Mouse (Mus musculus) neural tube, embryonic 13.5 days (tissue): ENCODE results near the gene Dlx2. TPM values are rescaled to one million over a fixed set of nuclear protein-coding genes. Genes with fewer than 3 reads are reported as not detected.

Experiments used
- ATAC-seq: fragments of 200-750 bp; cut with Nextera tagmentation; 2 replicates; pipeline ENCODE4 v1.8.0; 2017; ENCODE audit warnings: low read depth, mild to moderate bottlenecking, moderate TSS enrichment, moderate library complexity
- H3K27ac ChIP-seq: fragments of 300-500 bp; sonication (generic); replicated peaks from 2 replicates; pipeline ENCODE4 v1.5.1; 2015; ENCODE audit warnings: moderate library complexity, mild to moderate bottlenecking, inconsistent platforms
- H3K27me3 ChIP-seq: fragments of 300-500 bp; sonication (generic); 2 replicates; pipeline ENCODE4 v1.6.1; 2015; ENCODE audit warnings: mild to moderate bottlenecking, inconsistent platforms
- H3K36me3 ChIP-seq: fragments of 300-500 bp; sonication (generic); 2 replicates; pipeline ENCODE4 v1.6.1; 2015; ENCODE audit warnings: mild to moderate bottlenecking, inconsistent platforms
- H3K4me1 ChIP-seq: fragments of 300-500 bp; sonication (generic); replicated peaks from 2 replicates; pipeline ENCODE4 v1.6.1; 2015; ENCODE audit warnings: inconsistent platforms
- H3K4me2 ChIP-seq: fragments of 300-500 bp; sonication (generic); 2 replicates; pipeline ENCODE4 v1.6.1; 2015; ENCODE audit warnings: inconsistent platforms, mild to moderate bottlenecking, moderate library complexity
- H3K4me3 ChIP-seq: fragments of 300-500 bp; sonication (generic); 2 replicates; pipeline ENCODE4 v1.5.1; 2015; ENCODE audit warnings: mild to moderate bottlenecking, inconsistent platforms
- H3K9ac ChIP-seq: fragments of 300-500 bp; sonication (generic); 2 replicates; pipeline ENCODE4 v1.6.1; 2015; ENCODE audit warnings: moderate library complexity, mild to moderate bottlenecking, inconsistent platforms
- H3K9me3 ChIP-seq: fragments of 300-500 bp; sonication (generic); 2 replicates; pipeline ENCODE4 v1.6.1; 2016; ENCODE audit warnings: inconsistent platforms
- WGBS: fragments of 180-500 bp; shearing (Covaris S2); methylation state at CpG from one replicate; pipeline ENCODE4 v1.1.7; 2015; 5-methylcytosine and 5-hydroxymethylcytosine counted together
- polyA plus RNA-seq: library from polyadenylated mRNA; unstranded; fragments of >200 nt; fragmentation: Nextera tagmentation; extraction: Ambion mirVana; gene quantifications from 2 replicates; pipeline ENCODE4 v1.2.1, GENCODE M21; 2015

Dlx2 gene
- 0.22 and 0.73 TPM in 2 replicates for polyA plus RNA-seq

GRCm38 (mm10) chr2:71546640-71547071, at the start of gene Dlx2:
Dlx2 (minus strand) TSS chr2:71546754.
- no peaks in the 10 kb centered on the region for H3K9me3 ChIP-seq
- ATAC-seq, result peak; percentile 66
- peaks cover 91% of the 10 kb centered on the region for H3K27me3 ChIP-seq
- H3K4me3 ChIP-seq, result peak within 1 kb of the TSS; percentile 46
- no peaks in the 10 kb centered on the region for H3K36me3 ChIP-seq
- H3K4me1 ChIP-seq, result peaks cover 31% of the 10 kb centered on the region
- peak within 1 kb of the TSS; percentile 92 for H3K4me2 ChIP-seq
- no peak within 1 kb of the TSS for H3K27ac ChIP-seq
- under 1% methylated on average over 36 of the region's 37 CpGs for WGBS
- peak within 1 kb of the TSS; percentile 60; the same call in 1 of the 2 replicates for H3K9ac ChIP-seq

DNA sequence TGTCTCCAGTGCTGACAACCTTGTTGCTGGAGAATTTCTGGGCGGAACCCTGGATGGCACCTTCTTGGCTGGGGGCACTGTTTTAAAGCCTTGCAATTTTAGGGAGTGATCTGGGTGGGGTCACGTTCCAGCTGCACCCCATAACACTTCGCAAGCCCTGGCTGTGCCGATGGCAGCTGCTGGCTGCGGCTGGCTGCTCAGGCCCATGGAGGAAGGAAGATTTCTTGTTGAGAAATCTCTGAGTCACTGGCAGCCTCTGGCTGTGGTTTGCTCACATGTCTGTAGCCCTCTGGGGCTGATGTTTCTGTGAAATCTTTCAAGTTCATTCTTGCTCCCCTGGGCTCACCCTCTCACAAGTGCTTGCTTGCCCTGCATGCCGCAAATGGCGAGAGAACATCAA, 47.9 kb upstream of the Dlx2 start:
- WGBS, result 57% methylated on average over 7 of the region's 7 CpGs
- Histone ChIP-seq H3K27ac (0 out of 2 replicates have a peak overlapping the region, but pooled peaks have one; percentile 18), H3K27me3 (peaks cover 14% of the 10 kb centered on the region), H3K4me3 (no peak overlapping the region), H3K4me2 (no peak overlapping the region), H3K4me1 (peaks cover 13% of the 10 kb centered on the region), H3K9me3 (no peaks in the 10 kb centered on the region), H3K9ac (peak overlapping the region; percentile 1; the same call in 1 of the 2 replicates), H3K36me3 (no peaks in the 10 kb centered on the region)
- ATAC-seq, result no peak

GRCm38 (mm10) chr2:71589114-71589513, 42.6 kb upstream of the Dlx2 start:
- H3K4me1 ChIP-seq, result no peaks in the 10 kb centered on the region
- no peak overlapping the region for H3K4me3 ChIP-seq
- no peak overlapping the region for H3K4me2 ChIP-seq
- 89% methylated on average over 9 of the region's 9 CpGs for WGBS
- no peaks in the 10 kb centered on the region for H3K36me3 ChIP-seq
- no peak for ATAC-seq
- no peak overlapping the region for H3K9ac ChIP-seq
- no peaks in the 10 kb centered on the region for H3K9me3 ChIP-seq
- no peak overlapping the region for H3K27ac ChIP-seq
- no peaks in the 10 kb centered on the region for H3K27me3 ChIP-seq

GRCm38 (mm10) chr2:71581488-71581887, 34.9 kb upstream of the Dlx2 start:
- Histone ChIP-seq H3K27ac (no peak overlapping the region), H3K27me3 (0 out of 2 replicates have a peak, but pooled peaks cover 2% of the 10 kb centered on the region), H3K4me1 (no peaks in the 10 kb centered on the region), H3K4me2 (peak overlapping the region; percentile 71), H3K9ac (peak overlapping the region; percentile 71; the same call in 1 of the 2 replicates), H3K9me3 (no peaks in the 10 kb centered on the region), H3K36me3 (no peaks in the 10 kb centered on the region), H3K4me3 (peak overlapping the region; percentile 48)
- no peak for ATAC-seq
- WGBS, result 60% methylated on average over 5 of the region's 5 CpGs

GRCm38 (mm10) chr2:71580632-71581466, 34.3 kb upstream of the Dlx2 start:
- 0 out of 2 replicates have a peak, but pooled peaks cover 2% of the 10 kb centered on the region for H3K27me3 ChIP-seq
- peak; percentile 88 for ATAC-seq
- H3K9ac ChIP-seq, result peak overlapping the region; percentile 71
- H3K9me3 ChIP-seq, result no peaks in the 10 kb centered on the region
- H3K27ac ChIP-seq, result no peak overlapping the region
- H3K4me2 ChIP-seq, result peak overlapping the region; percentile 71
- WGBS, result 11% methylated on average over 50 of the region's 50 CpGs
- H3K4me3 ChIP-seq, result peak overlapping the region; percentile 48
- no peaks in the 10 kb centered on the region for H3K4me1 ChIP-seq
- no peaks in the 10 kb centered on the region for H3K36me3 ChIP-seq

- no peak for ATAC-seq
- 91% methylated on average over 2 of the region's 2 CpGs for WGBS
- no peak overlapping the region for H3K4me2 ChIP-seq
- H3K27ac ChIP-seq, result no peak overlapping the region
- H3K4me1 ChIP-seq, result no peaks in the 10 kb centered on the region
- H3K4me3 ChIP-seq, result no peak overlapping the region
- H3K9me3 ChIP-seq, result no peaks in the 10 kb centered on the region
- no peaks in the 10 kb centered on the region for H3K36me3 ChIP-seq
- 0 out of 2 replicates have a peak, but pooled peaks cover 2% of the 10 kb centered on the region for H3K27me3 ChIP-seq
- no peak overlapping the region for H3K9ac ChIP-seq
Measured at GRCm38 (mm10) chr2:71577059-71577458, 30.5 kb upstream of the Dlx2 start.

GRCm38 (mm10) chr2:71573736-71574135, 27.2 kb upstream of the Dlx2 start:
- Histone ChIP-seq H3K27me3 (no peaks in the 10 kb centered on the region), H3K4me2 (no peak overlapping the region), H3K4me1 (no peaks in the 10 kb centered on the region), H3K9me3 (no peaks in the 10 kb centered on the region), H3K9ac (no peak overlapping the region), H3K36me3 (no peaks in the 10 kb centered on the region), H3K4me3 (no peak overlapping the region), H3K27ac (no peak overlapping the region)
- ATAC-seq, result no peak
- WGBS, result 66% methylated on average over 4 of the region's 4 CpGs

DNA sequence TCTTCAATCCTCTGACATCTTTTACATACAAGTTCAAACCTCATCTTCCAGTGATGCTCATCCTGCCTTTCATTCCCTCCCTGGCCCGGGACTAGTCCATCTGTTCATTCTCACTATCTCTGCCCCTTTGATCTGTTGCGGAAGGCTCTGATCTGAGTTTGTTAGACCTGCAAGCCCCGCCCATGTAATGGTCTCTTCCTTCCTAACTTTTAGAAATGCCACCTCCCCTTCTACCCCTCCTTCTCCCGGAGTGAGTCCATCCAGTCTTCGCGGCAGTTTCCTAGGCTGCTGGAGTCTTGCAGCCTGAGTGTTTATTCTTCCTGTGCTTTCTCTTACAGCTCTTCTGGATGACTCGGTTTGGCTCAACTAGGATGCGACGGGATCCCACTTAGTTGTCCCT, 19.9 kb upstream of the Dlx2 start:
- no peak overlapping the region for H3K27ac ChIP-seq
- no peak overlapping the region for H3K4me3 ChIP-seq
- H3K27me3 ChIP-seq, result no peaks in the 10 kb centered on the region
- no peaks in the 10 kb centered on the region for H3K36me3 ChIP-seq
- H3K9me3 ChIP-seq, result no peaks in the 10 kb centered on the region
- 82% methylated on average over 9 of the region's 9 CpGs for WGBS
- no peak for ATAC-seq
- no peaks in the 10 kb centered on the region for H3K4me1 ChIP-seq
- H3K9ac ChIP-seq, result no peak overlapping the region
- no peak overlapping the region for H3K4me2 ChIP-seq

GRCm38 (mm10) chr2:71556071-71556470, 9.5 kb upstream of the Dlx2 start:
- Histone ChIP-seq H3K9ac (no peak overlapping the region), H3K36me3 (no peaks in the 10 kb centered on the region), H3K4me1 (peaks cover 3% of the 10 kb centered on the region; the same call in 1 of the 2 replicates), H3K27me3 (peaks cover 34% of the 10 kb centered on the region), H3K9me3 (no peaks in the 10 kb centered on the region), H3K4me3 (no peak overlapping the region), H3K27ac (no peak overlapping the region), H3K4me2 (no peak overlapping the region)
- no peak for ATAC-seq
- 64% methylated on average over 5 of the region's 5 CpGs for WGBS

DNA sequence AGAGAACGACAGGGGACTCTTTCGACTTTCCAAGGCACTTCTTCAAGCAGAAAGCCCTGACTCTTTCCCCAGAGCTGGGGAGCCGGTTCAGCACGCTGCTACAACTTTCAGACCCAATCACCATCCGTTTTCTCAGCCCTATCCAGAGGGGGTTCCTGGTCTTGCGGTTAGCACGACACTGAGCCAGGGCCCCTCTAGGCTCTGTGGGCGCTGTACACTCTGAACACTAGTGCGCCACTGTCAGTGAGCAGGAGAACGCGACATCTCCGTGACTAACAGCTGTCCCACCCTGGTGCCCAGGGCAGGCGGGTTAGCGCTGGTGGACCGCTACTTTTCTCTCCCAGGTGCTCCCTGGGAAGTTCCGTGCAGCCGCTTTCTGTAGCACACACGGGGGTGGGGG, 5.2 kb upstream of the Dlx2 start:
- peaks cover 6% of the 10 kb centered on the region for H3K4me1 ChIP-seq
- H3K9me3 ChIP-seq, result no peaks in the 10 kb centered on the region
- H3K9ac ChIP-seq, result no peak overlapping the region
- WGBS, result 1% methylated on average over 18 of the region's 18 CpGs
- ATAC-seq, result no peak
- H3K27ac ChIP-seq, result no peak overlapping the region
- peak overlapping the region; percentile 20; the same call in 1 of the 2 replicates for H3K4me2 ChIP-seq
- H3K4me3 ChIP-seq, result no peak overlapping the region
- peaks cover 70% of the 10 kb centered on the region for H3K27me3 ChIP-seq
- H3K36me3 ChIP-seq, result no peaks in the 10 kb centered on the region

DNA sequence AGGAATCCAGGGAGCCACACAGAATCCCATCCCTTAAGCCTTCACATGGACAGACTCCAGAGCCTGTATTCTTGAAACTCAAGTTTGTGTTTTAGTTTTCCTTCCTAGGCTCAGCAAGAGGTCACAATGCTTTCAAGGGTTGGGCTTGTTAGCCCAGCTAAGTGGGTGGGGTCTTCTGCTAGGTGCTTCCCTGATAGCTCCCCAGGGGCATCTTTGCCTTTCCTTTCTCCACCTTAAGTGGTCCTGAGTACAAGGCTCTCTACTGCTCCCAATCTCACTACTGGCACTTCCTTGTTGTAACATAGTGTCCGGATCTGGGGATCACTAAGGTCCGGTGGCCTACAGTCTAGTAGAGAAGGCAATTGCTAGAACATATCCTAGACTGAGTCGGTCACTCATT, 3.8 kb upstream of the Dlx2 start:
- H3K9ac ChIP-seq, result no peak overlapping the region
- H3K4me1 ChIP-seq, result peaks cover 20% of the 10 kb centered on the region
- no peaks in the 10 kb centered on the region for H3K36me3 ChIP-seq
- ATAC-seq, result no peak
- 21% methylated on average over 3 of the region's 3 CpGs for WGBS
- H3K4me2 ChIP-seq, result no peak overlapping the region
- H3K4me3 ChIP-seq, result no peak overlapping the region
- H3K27me3 ChIP-seq, result peaks cover 84% of the 10 kb centered on the region
- no peaks in the 10 kb centered on the region for H3K9me3 ChIP-seq
- no peak overlapping the region for H3K27ac ChIP-seq

- H3K27ac ChIP-seq, result no peak overlapping the region
- H3K4me1 ChIP-seq, result peaks cover 32% of the 10 kb centered on the region
- H3K9ac ChIP-seq, result no peak overlapping the region
- no peak for ATAC-seq
- H3K4me2 ChIP-seq, result no peak overlapping the region
- no peaks in the 10 kb centered on the region for H3K9me3 ChIP-seq
- H3K27me3 ChIP-seq, result peaks cover 91% of the 10 kb centered on the region
- no peaks in the 10 kb centered on the region for H3K36me3 ChIP-seq
- under 1% methylated on average over 8 of the region's 8 CpGs for WGBS
- no peak overlapping the region for H3K4me3 ChIP-seq
Measured at GRCm38 (mm10) chr2:71547829-71548228, 1.3 kb upstream of the Dlx2 start.
